Mouse (Mus musculus) gastrocnemius, postnatal 25 days (tissue): ENCODE measurements around the gene Amer1. TPM values are rescaled to one million over a fixed set of nuclear protein-coding genes. Genes with fewer than 3 reads are reported as not detected.

Experiments
- DNase-seq: peaks from one replicate; pipeline ENCODE4 v3.0.0; 2022
- long read RNA-seq, 2 experiments: library from polyadenylated mRNA; stranded (forward); transcript quantifications; one replicate each; pipeline ENCODE4 v2.0.0; 2021
- total RNA-seq, 2 experiments: library from RNA; stranded (reverse); gene quantifications; 1 replicate in 1 of 2; 2 replicates in 1 of 2; pipeline ENCODE4 v1.2.3; 2021

The Amer1 gene
- 1 to 10 TPM; 4.2 to 6.1 TPM for total RNA-seq
- long read RNA-seq, experiment 1, partial matches to known transcripts, result 0 of 2 reads
- long read RNA-seq, experiment 1, other reads (novel, unspliced or antisense), result 2 of 2 reads
- long read RNA-seq, experiment 2, full-length matches to known transcripts, result 3 of 3 reads
- long read RNA-seq, experiment 2, partial matches to known transcripts, result 0 of 3 reads
- long read RNA-seq, experiment 2, other reads (novel, unspliced or antisense), result 0 of 3 reads

DNA sequence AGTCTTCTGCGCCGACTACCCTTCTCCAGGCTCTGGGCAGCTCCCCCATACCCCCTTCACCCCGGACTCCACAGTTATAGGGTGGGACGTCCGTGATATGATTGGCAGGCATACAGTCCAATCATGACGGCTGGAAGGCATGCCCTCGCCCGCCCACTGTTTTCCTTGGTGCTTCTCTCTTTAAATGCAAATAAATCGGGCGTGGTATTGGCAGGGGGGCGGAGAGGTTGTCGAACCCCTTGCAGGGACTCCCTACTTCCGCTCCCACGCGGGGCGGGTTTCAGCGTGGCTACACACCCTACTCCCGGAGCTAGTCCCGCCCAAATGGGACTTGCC lies at the start of gene Amer1:
TSS of gene Amer1 (minus strand) at position 97 of the 336 bp plus-strand sequence.
- peak; percentile 88 for DNase-seq

GRCm38 (mm10) chrX:95457166-95457565 lies 12.5 kb upstream of the Amer1 start:
- no peak for DNase-seq

DNA sequence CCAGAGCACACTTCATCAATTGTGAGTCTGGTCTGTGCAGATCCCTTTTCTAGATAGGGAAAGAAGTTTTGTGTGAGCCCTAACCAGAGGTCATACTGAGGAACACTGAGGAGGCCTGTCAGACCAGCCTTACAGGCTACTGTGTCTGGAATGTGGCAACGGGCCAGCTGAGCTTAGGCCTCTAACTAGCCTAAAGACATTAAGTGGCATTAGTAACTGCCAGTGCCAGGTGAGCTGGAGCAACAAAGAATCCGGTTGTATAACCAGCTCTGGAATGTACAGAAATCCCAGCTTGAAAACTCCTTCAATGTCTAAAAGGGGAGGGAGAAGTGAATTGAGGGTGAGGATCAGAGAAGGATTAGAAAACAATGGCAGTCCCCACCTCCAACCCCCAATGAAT lies 1.2 kb upstream of the Amer1 start:
- no peak for DNase-seq

DNA sequence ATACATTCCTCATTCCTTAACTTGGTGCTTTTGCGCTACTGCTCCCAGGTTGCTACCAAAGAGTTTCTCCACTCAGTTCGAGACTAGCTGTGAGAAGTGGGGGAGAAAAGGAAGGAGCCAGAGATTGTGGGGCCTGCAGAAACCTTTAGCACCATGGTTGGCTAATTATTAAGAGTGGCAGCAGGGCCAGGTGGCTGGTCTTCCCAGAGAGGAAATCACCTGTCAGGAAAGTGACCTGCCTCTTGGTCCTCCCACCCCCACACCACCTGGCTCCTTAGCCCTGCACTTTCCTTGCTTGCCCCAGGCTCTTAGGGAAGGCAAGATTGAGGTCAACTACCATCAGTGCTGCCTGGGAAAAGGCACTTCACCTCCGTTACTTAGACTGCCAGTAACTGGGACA lies 469 bp upstream of the Amer1 start:
- DNase-seq, result no peak

DNA sequence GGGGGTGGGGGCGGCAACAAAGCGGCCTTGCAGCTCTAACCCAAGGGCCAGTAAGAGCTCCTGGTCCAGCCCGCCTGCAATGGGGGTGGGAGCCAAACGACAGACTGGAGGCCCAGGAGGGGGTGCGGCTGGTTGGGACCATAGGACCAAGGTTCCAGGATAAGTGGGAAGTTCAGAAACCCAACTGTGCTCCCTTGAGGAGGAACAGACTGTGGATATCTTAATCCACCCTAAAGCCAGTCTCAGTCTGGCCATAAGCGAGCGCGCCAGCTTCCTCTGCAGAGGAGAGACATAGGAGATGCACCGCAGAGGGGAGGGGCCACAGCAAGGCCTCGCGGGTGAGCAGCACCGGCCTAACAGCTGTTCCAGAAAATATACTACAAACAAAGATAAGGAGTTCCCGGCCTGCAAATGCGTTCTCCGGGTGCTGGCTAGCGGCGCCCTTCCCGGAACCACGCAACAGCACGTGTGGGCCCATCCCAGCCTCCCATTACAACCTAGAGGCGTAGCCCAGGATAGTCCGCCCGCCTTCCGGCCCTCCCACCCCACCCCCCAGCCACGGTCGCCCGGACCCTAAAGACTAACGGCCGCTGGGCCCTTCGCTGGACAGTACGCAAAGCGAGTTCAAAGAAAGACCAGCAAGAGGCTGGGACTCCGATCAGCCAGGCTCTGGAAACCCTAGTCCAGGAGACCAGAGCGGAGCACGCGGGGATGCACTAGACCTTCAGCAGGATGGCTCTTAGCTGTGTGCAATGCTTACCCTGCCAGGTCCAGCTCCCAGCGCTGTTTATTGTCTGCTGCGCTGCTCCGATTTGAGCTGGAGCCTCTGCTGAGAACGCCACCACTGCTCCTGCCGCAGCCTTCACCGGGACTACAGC lies 535 bp downstream of the Amer1 start:
- peak; percentile 24 for DNase-seq

GRCm38 (mm10) chrX:95443390-95443789 lies 1.3 kb downstream of the Amer1 start:
- no peak for DNase-seq

DNA sequence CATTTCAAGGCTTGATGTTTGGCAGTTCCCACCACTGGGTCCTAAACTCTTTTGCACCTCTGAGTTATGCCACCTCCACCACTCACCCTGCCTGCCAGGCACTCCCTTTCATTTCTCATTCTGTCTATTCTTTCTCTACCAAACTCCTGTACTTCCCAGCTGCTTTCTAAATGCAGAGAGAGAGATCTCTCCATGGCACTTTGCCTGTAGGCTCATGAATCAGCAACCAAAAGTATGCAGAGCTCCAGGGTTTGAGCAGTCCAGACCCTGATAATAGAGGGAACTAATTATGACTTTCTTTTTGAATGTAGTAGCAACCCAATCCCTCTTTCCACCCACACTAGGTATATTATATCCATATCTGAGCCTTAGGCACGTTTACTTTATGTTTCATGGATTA lies 2.4 kb downstream of the Amer1 start:
- no peak for DNase-seq

- DNase-seq, result no peak
These were observed 3.4 kb downstream of the Amer1 start for GRCm38 (mm10) chrX:95441290-95441689.

DNA sequence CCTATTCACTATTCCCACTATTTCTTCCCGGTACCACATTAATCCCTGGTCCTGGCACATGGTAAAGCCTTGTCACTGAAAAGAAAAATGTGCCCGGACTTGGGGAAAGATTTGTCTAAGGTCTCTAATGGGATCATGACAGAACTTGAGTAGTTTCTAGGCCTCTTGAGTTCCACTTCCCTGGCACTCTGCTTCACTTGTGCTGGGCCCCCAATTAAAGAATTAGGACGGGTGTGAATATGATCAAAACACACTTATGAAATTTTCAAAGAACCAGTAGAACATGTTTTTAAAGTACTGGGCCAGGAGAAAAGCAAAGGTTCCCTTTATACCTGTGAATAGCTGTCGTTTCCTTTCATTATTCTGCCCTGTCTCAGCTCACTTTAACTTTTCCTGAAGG lies 6.2 kb downstream of the Amer1 start:
- no peak for DNase-seq

DNA sequence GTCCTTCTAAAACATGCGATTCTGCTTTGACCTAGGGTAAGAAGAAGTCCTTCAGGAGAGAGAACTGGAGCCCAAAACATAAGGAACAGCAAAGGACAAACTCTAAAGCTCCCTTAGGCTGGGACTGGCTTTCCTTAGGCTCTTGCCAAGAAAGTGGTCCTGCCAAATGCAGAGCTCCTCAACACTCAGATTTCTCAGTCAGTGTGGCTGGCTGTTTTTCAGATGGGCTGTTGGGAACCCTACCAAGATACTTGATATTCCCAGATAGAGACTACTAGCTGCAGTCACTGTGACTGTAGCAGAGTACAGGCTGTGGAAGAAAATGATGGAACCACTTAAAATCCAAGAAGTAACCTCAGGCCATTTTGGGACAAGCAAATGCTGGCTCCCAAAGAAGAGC lies 7.4 kb downstream of the Amer1 start:
- DNase-seq, result peak; percentile 57

- DNase-seq, result no peak
These were observed 71.6 kb downstream of the Amer1 start for GRCm38 (mm10) chrX:95373101-95373500.

Other genes starting within 250 kb of the Amer1 start
- gene Arhgef9, start 248.0 kb downstream of the Amer1 start, total RNA-seq, result 10 to 100 TPM; 11.4 to 12.4 TPM
- 10 to 100 TPM; 53.5 to 62.5 TPM for gene Asb12, start 113.1 kb upstream of the Amer1 start, total RNA-seq
- gene Pfn5, start 113.2 kb upstream of the Amer1 start, total RNA-seq, result not detected
- gene Zc4h2, start 213.6 kb upstream of the Amer1 start, total RNA-seq, result 1 to 10 TPM in 1 of 2 experiments, under 1 TPM in 1; 0.72 to 1.5 TPM